Mouse (Mus musculus): ENCODE results near the gene Slc22a22. TPM values are rescaled to one million over a fixed set of nuclear protein-coding genes. Genes with fewer than 3 reads are reported as not detected.

Slc22a22 gene
- polyA plus RNA-seq (2012; rRNA removed; ENCODE audit: low replicate concordance): 0.06 TPM in 1 of 2 replicates, not detected in the other

GRCm38 (mm10) chr15:57477525-57477924 lies at the start of gene Slc22a22:
Slc22a22 (minus strand) TSS chr15:57477625.

